Mouse (Mus musculus) gastrocnemius, postnatal 10 days (tissue): ENCODE results near the gene Atf7. TPM values are rescaled to one million over a fixed set of nuclear protein-coding genes. Genes with fewer than 3 reads are reported as not detected.
"Not testable (repeated sequence)": the region's sequence is repeated elsewhere in the genome, so short reads cannot be mapped to it uniquely, and the experiment has no call there.

ENCODE experiments used
- DNase-seq: peaks from one replicate; pipeline ENCODE4 v3.0.0; 2021; ENCODE audit warnings: mixed read lengths
- total RNA-seq, 2 experiments: library from RNA; stranded (reverse); gene quantifications; 2 replicates each; pipeline ENCODE4 v1.2.3; 2021

The Atf7 gene
- total RNA-seq, 2 experiments from 2014 or later = 62.9 to 79.6 TPM

- DNase-seq = no peak
Observed at GRCm38 (mm10) chr15:102620765-102621164, 4.5 kb downstream of the Atf7 start.

GRCm38 (mm10) chr15:102619486-102619885 is 5.8 kb downstream of the Atf7 start:
- no peak for DNase-seq

- DNase-seq = no peak
Observed at GRCm38 (mm10) chr15:102617654-102618053, 7.6 kb downstream of the Atf7 start.

- DNase-seq = no peak
Observed at GRCm38 (mm10) chr15:102616174-102616573, 9.1 kb downstream of the Atf7 start.

GRCm38 (mm10) chr15:102614224-102614623 is 11.0 kb downstream of the Atf7 start:
- DNase-seq = no peak

GRCm38 (mm10) chr15:102612966-102613365 is 12.3 kb downstream of the Atf7 start:
- no peak for DNase-seq

GRCm38 (mm10) chr15:102608586-102608985 is 16.7 kb downstream of the Atf7 start:
- not testable (repeated sequence) for DNase-seq

GRCm38 (mm10) chr15:102593996-102594656 is 31.1 kb downstream of the Atf7 start:
- no peak for DNase-seq

- no peak for DNase-seq
Observed at GRCm38 (mm10) chr15:102592674-102593073, 32.6 kb downstream of the Atf7 start.

GRCm38 (mm10) chr15:102590567-102590966 is 34.7 kb downstream of the Atf7 start:
- no peak for DNase-seq

GRCm38 (mm10) chr15:102589826-102590225 is 35.4 kb downstream of the Atf7 start:
- DNase-seq = no peak

GRCm38 (mm10) chr15:102585501-102585900 is 39.8 kb downstream of the Atf7 start:
- DNase-seq = no peak

GRCm38 (mm10) chr15:102583708-102584383 is 41.4 kb downstream of the Atf7 start:
- no peak for DNase-seq

GRCm38 (mm10) chr15:102581205-102581604 is 44.1 kb downstream of the Atf7 start:
- no peak for DNase-seq

GRCm38 (mm10) chr15:102578351-102578750 is 46.9 kb downstream of the Atf7 start:
- DNase-seq = no peak

GRCm38 (mm10) chr15:102576972-102577371 is 48.3 kb downstream of the Atf7 start:
- DNase-seq = no peak

- DNase-seq = no peak
Observed at GRCm38 (mm10) chr15:102572081-102572480, 53.2 kb downstream of the Atf7 start.

GRCm38 (mm10) chr15:102567849-102568248 is 57.4 kb downstream of the Atf7 start:
- DNase-seq = no peak

GRCm38 (mm10) chr15:102563681-102564080 is 61.6 kb downstream of the Atf7 start:
- DNase-seq = no peak

GRCm38 (mm10) chr15:102563061-102563460 is 62.2 kb downstream of the Atf7 start:
- DNase-seq = no peak

GRCm38 (mm10) chr15:102562491-102562890 is 62.8 kb downstream of the Atf7 start:
- DNase-seq = no peak

- DNase-seq = no peak
Observed at GRCm38 (mm10) chr15:102557580-102557979, 67.7 kb downstream of the Atf7 start.

GRCm38 (mm10) chr15:102555581-102555980 is 69.7 kb downstream of the Atf7 start:
- no peak for DNase-seq

GRCm38 (mm10) chr15:102552599-102552998 is 72.7 kb downstream of the Atf7 start:
- no peak for DNase-seq
